Mouse (Mus musculus) cerebellum, postnatal 14 days (tissue): Measurements from ENCODE around the gene Coa3.
A peak's percentile ranks its signal among the peaks of the same experiment; 100 is the strongest.

Source experiments
- DNase-seq, 2 experiments: peaks; one replicate each; pipeline ENCODE4 v3.0.0; 2021; ENCODE audit warnings: mixed read lengths in 2 of 2

Gene Coa3

DNA sequence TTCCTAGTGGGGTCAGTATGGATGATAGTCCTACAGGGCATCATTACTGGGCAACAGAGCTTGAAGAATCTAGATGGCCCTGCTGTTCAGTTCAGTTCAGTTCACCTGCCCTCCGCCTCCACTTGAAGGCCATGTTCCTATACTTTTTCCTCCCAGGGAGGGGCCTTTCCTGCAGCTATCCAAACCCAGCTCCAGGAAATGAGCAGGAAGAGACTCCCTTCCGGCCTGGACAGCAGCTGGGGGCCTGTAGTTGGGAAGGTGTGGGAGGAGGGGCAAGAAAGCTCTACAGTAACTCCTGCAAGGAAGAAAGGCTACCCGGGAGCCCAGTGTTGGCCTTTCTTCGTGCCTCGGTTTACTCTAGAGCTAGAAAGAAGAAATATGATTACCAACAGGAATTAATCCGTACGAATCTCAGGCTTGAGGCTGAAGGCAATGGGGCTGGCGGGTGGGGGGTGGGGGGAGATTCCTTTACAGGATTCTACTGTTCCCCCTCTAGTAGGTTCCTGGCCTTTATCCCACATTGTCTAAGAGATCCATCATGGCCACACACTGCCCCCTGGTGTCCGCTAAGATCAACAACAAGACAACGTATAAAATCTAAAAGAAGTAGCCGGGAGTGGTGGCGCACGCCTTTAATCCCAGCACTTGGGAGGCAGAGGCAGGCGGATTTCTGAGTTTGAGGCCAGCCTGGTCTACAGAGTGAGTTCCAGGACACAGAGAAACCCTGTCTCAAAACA is 30.5 kb downstream of the Coa3 start:
- peak; percentile 68 to 74 for DNase-seq

DNA sequence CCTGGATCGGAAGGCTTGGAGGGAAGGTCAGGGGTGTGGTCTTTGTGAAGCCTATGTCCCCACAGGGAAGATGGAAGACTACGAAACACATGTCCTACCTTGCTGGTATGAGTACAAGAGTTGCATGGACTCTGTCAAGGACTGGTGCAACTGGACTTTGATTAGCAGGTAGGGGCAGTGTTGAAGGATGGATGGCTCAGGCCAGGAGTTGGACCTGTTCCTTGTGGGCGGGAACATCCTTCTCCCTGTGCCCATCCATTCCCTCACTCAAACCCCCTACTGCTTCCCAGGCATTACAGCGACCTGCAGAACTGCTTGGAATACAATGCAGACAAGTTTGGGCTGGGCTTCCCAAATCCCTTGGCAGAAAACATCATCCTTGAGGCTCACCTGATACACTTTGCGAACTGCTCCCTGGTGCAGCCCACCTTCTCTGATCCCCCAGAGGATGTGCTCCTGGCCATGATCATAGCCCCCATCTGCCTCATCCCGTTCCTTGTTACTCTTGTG is 31.3 kb downstream of the Coa3 start:
- no peak for DNase-seq

DNA sequence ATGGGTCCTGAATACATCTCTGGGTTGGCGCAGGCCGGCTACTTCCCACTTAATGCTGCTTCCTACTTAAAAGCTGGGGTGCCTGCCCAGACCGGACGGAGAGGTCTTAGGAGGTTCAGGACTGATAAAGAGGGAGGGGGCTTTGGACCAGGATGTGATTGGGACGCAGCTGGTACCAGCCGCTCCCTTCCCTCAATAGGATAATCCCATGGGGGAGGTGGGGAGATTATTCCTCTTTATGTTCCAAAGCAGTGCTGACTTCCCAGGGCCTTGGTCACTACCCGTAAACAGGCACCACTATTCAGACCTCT is 32.3 kb downstream of the Coa3 start:
- no peak for DNase-seq

- DNase-seq: peak; percentile 24
Observed at GRCm38 (mm10) chr11:101245855-101246701, 32.8 kb downstream of the Coa3 start, which contains the start of gene Ramp2. TSS of gene Ramp2 (plus strand) at chr11:101246028.

- no peak for DNase-seq
Observed at GRCm38 (mm10) chr11:101245071-101245470, 33.8 kb downstream of the Coa3 start.

- peak; percentile 27 to 44 for DNase-seq
Observed at GRCm38 (mm10) chr11:101238071-101238647, 40.8 kb downstream of the Coa3 start.

DNA sequence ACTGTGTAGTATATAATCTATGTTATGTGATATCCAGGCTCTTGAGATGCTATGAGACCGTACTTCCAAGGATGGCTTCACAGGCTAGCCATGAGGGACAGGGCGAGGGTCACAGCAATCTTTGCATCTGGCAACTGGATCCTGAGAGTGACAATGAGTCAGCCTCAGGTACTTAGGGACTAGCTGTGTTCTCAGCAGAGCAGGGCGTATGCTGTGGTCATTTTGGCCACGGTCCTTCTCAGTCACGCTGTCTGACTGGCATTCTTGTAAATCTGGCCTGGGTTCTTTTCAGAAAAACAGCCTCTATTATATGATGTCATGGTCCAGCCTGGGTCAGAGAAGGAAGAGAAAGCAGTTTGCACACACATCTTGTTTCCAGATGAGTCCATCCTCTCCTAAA is 42.1 kb downstream of the Coa3 start:
- DNase-seq: no peak

DNA sequence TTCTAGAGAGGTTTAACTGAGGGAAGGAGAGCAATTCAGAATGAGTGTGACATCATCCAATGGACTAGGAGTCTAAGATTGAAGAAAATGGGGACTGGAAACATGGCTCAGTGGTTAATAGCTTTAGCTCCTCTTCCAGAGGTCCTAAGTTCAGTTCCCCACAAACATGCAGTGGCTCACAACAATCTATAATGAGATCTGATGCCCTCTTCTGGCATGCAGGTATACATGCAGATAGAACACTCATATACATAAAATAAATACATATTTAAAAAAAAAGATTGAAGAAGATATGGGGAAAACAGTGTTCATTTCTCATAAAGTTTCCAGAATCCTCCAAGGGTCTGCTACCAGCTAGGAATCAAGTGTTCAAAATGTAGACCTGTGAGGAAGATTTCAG is 43.5 kb downstream of the Coa3 start:
- DNase-seq: no peak

DNA sequence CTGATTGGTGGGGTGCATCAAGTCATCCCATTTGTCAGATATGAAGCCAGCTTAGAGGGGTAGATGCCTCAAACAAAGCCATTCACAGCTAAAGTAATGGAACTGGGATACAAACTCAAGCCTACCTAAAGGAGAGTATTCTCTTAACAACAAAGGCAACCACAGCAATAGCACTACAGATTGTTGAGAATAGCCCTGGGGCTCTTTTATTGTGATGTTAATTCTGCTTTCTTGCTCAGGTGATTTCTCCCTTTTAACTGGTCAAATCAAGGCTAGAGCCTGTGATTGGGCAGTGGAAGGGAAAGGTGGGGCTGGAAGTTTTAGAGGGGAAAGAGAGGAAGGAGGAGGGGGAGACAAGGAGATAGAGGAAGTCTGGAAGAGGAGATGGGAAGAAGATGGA is 44.8 kb downstream of the Coa3 start:
- no peak for DNase-seq

GRCm38 (mm10) chr11:101233240-101233639 is 45.7 kb downstream of the Coa3 start:
- no peak for DNase-seq

DNA sequence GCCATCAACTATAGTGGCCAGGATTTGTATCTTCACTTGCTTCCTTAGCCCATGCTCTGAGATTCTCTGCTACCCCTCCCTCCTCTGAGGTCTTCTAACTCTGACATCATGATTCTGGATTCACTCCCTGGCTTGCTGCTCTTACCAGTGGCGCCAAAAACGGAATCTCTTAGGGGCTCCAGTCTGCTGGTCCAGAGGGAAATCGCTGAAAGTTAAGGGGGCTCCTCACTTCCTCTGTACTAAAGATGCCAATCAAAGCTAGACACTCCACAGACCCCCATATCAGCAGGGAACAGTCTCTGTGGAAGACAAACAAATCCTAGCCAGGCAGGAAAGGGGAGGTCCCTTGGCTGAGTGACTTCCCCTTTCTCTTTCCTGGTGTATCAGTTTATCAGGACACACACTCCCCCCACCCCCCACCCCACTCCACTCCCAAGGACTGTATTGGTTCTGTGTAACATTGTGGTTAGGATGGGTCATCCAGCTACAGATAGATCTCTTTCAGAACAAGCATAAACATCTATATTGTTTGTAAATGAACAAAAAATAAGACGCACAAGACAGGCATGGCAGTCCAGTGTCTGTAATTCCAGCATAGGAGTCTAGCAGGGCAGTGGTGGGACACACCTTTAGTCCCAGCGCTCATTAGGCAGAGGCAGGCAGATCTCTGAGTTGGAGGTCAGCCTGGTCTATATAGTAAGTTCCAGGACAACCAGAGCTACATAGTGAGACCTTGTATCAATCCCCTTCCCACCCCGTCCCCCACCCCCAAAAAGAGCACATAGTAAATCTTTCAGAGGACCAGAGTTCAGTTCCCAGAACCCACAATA is 46.7 kb downstream of the Coa3 start:
- DNase-seq: no peak

DNA sequence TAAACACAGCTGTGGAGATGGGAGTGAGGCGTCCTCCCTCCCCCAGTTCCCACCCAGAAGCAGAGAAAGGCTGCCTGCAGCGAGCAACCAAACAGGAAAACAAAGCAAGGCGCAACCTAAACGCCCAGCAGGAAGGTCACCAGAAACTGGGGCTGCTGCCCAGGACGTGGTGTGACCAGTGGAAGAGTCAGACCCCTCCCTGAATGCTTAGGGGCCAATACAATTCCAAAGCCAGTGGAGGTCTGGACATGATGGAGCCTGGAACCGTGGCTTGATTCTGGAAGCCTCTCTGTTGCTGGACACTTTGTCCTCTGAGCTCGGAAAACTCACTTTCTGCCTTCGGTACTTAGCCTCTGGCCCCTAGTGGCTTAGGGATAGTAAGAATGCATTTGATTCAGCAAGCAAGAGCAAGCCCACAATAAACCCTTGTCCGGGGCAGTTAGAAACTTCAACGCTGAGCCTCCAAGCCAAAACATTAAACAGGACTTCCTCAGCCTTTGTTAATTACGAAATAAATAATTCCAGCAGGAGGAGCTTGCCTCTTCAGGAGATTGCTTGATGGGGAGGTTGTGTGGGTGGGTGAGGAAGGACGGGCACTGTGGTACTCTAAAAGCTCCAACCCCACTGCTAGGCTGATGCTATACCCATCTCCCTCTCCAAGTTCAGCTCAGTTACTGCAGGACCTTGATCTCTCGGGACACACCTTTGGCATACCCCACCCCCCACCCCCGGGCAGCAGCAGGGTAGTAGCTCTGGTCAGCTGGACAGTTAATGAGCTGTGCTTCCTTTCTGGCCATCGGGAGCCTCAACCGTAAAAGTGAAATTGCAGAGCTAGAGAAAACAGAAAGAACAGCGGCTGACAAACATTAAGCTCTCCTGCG is 47.7 kb downstream of the Coa3 start:
- DNase-seq: peak; percentile 16 to 18

DNA sequence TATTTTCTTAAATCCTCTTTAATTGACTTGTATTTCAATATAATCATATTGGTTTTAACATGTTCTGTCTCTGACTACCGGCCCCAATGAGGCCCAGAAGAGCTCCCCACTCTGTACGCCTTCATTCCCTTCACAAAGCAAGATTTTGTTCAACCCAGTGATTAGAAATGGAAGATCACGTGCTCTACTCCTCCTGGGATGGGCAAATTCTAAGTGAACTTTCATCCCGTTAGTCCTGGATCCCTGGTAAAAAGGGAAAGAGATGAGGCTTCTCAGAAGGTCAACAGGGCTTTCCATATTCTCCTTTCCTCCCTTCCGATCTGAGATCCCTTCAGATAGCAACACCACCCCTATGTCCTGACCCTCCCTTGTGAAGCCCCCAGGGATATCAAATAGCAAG is 48.4 kb downstream of the Coa3 start:
- no peak for DNase-seq

- peak in 1 of 2 experiments; percentile 15 for DNase-seq
Observed at GRCm38 (mm10) chr11:101230061-101230511, 48.8 kb downstream of the Coa3 start.

GRCm38 (mm10) chr11:101229361-101229900 is 49.5 kb downstream of the Coa3 start:
- peak; percentile 58 to 68 for DNase-seq
